Mouse (Mus musculus) hindbrain, embryonic 11.5 days (tissue): ENCODE results near the gene Vmn1r74. TPM values are rescaled to one million over a fixed set of nuclear protein-coding genes. Genes with fewer than 3 reads are reported as not detected.
"Not testable (repeated sequence)": the region's sequence is repeated elsewhere in the genome, so short reads cannot be mapped to it uniquely, and the experiment has no call there.

ENCODE experiments used
- ATAC-seq: fragments of 200-750 bp; cut with Nextera tagmentation; 2 replicates; pipeline ENCODE4 v1.8.0; 2017; ENCODE audit warnings: mild to moderate bottlenecking, moderate TSS enrichment, moderate library complexity; ENCODE audit not compliant: low FRiP score
- DNase-seq: peaks from one replicate; pipeline ENCODE4 v3.0.0-alpha.2; 2015; ENCODE audit warnings: low spot score
- H3K27ac ChIP-seq: fragments of 300-500 bp; sonication (generic); 2 replicates; pipeline ENCODE4 v1.5.1; 2014; ENCODE audit warnings: mild to moderate bottlenecking, low read depth, low read length
- H3K27me3 ChIP-seq: fragments of 300-500 bp; sonication (generic); 2 replicates; pipeline ENCODE4 v1.6.1; 2014; ENCODE audit warnings: mild to moderate bottlenecking, low read length, moderate library complexity, mixed read lengths; ENCODE audit not compliant: control insufficient read depth, insufficient read depth
- H3K36me3 ChIP-seq: fragments of 300-500 bp; sonication (generic); 2 replicates; pipeline ENCODE4 v1.6.1; 2014; ENCODE audit warnings: mild to moderate bottlenecking, low read length, moderate library complexity, mixed read lengths; ENCODE audit not compliant: control insufficient read depth, insufficient read depth
- H3K4me1 ChIP-seq: fragments of 300-500 bp; sonication (generic); replicated peaks from 2 replicates; pipeline ENCODE4 v1.6.1; 2014; ENCODE audit warnings: low read length, mixed read lengths; ENCODE audit not compliant: control insufficient read depth, insufficient read depth
- H3K4me2 ChIP-seq: fragments of 300-500 bp; sonication (generic); replicated peaks from 2 replicates; pipeline ENCODE4 v1.6.1; 2014; ENCODE audit warnings: mild to moderate bottlenecking, low read depth, low read length
- H3K4me3 ChIP-seq: fragments of 300-500 bp; sonication (generic); 2 replicates; pipeline ENCODE4 v1.5.1; 2014; ENCODE audit warnings: low read depth, low read length
- H3K9ac ChIP-seq: fragments of 300-500 bp; sonication (generic); 2 replicates; pipeline ENCODE4 v1.6.1; 2014; ENCODE audit warnings: low read depth, low read length
- H3K9me3 ChIP-seq: fragments of 300-500 bp; sonication (generic); 2 replicates; pipeline ENCODE4 v1.6.1; 2016; ENCODE audit warnings: low read length; ENCODE audit not compliant: control insufficient read depth
- WGBS: fragments of 180-500 bp; shearing (Covaris S2); extraction: QIAGEN DNeasy Blood & Tissue Kit; methylation state at CpG from one replicate; pipeline ENCODE4 v1.1.7; 2014; 5-methylcytosine and 5-hydroxymethylcytosine counted together
- polyA plus RNA-seq: library from polyadenylated mRNA; unstranded; fragments of >200 nt; fragmentation: Nextera tagmentation; extraction: Ambion mirVana; gene quantifications from 2 replicates; pipeline ENCODE4 v1.2.1, GENCODE M21; 2014

Gene Vmn1r74
- not detected in 2 replicates for polyA plus RNA-seq

GRCm38 (mm10) chr7:11833680-11834079, at the start of gene Vmn1r74:
Gene Vmn1r74 (plus strand): TSS chr7:11833980.
- ATAC-seq (no peak), DNase-seq (no peak)
- H3K4me3 ChIP-seq = no peak within 1 kb of the TSS
- 77% methylated on average over 2 of the region's 2 CpGs for WGBS
- H3K36me3 ChIP-seq = no peaks in the 10 kb centered on the region
- H3K9me3 ChIP-seq = no peaks in the 10 kb centered on the region; the same call in 1 of the 2 replicates
- no peak within 1 kb of the TSS for H3K4me2 ChIP-seq
- no peaks in the 10 kb centered on the region for H3K4me1 ChIP-seq
- no peak within 1 kb of the TSS for H3K27ac ChIP-seq
- no peaks in the 10 kb centered on the region for H3K27me3 ChIP-seq
- H3K9ac ChIP-seq = no peak within 1 kb of the TSS

- Histone ChIP-seq H3K4me2 (no peak overlapping the region), H3K27me3 (no peaks in the 10 kb centered on the region), H3K9me3 (no peaks in the 10 kb centered on the region), H3K4me3 (no peak overlapping the region), H3K4me1 (no peaks in the 10 kb centered on the region), H3K27ac (no peak overlapping the region), H3K36me3 (no peaks in the 10 kb centered on the region), H3K9ac (no peak overlapping the region)
- DNase-seq = no peak
- no peak for ATAC-seq
Observed at GRCm38 (mm10) chr7:11813751-11814150, 20.0 kb upstream of the Vmn1r74 start.

GRCm38 (mm10) chr7:11822166-11822565, 11.6 kb upstream of the Vmn1r74 start:
- Histone ChIP-seq H3K27ac (no peak overlapping the region), H3K4me1 (no peaks in the 10 kb centered on the region), H3K36me3 (no peaks in the 10 kb centered on the region), H3K27me3 (no peaks in the 10 kb centered on the region), H3K4me2 (no peak overlapping the region), H3K4me3 (no peak overlapping the region), H3K9ac (no peak overlapping the region), H3K9me3 (peaks cover 7% of the 10 kb centered on the region; the same call in 1 of the 2 replicates)
- WGBS = 92% methylated on average over 1 of the region's 1 CpGs
- DNase-seq = no peak
- ATAC-seq = no peak

GRCm38 (mm10) chr7:11823246-11823645, 10.5 kb upstream of the Vmn1r74 start:
- not testable (repeated sequence) for H3K36me3 ChIP-seq, H3K27me3 ChIP-seq, DNase-seq, H3K9me3 ChIP-seq, ATAC-seq, H3K27ac ChIP-seq, H3K9ac ChIP-seq, H3K4me2 ChIP-seq, H3K4me1 ChIP-seq, H3K4me3 ChIP-seq
- WGBS = 88% methylated on average over 9 of the region's 9 CpGs

GRCm38 (mm10) chr7:11874330-11874729, 40.5 kb downstream of the Vmn1r74 start, which contains the start of gene Vmn1r75:
Gene Vmn1r75 (plus strand): TSS chr7:11874630.
- Histone ChIP-seq H3K27ac (no peak within 1 kb of the TSS), H3K36me3 (no peaks in the 10 kb centered on the region), H3K4me1 (no peaks in the 10 kb centered on the region), H3K9me3 (no peaks in the 10 kb centered on the region), H3K9ac (no peak within 1 kb of the TSS), H3K27me3 (no peaks in the 10 kb centered on the region), H3K4me2 (no peak within 1 kb of the TSS), H3K4me3 (no peak within 1 kb of the TSS)
- ATAC-seq (no peak), DNase-seq (no peak)

Other genes starting within 250 kb of the Vmn1r74 start
- gene Zscan4-ps3, start 224.7 kb upstream of the Vmn1r74 start, polyA plus RNA-seq = not detected in 2 replicates
- not detected in 2 replicates for gene Vmn1r72, start 153.8 kb upstream of the Vmn1r74 start, polyA plus RNA-seq
- gene Vmn1r73, start 103.7 kb upstream of the Vmn1r74 start, polyA plus RNA-seq = not detected in 2 replicates
- gene Vmn1r75, start 40.6 kb downstream of the Vmn1r74 start, polyA plus RNA-seq = not detected in 2 replicates
- not detected in 2 replicates for gene Vmn1r76, start 104.2 kb downstream of the Vmn1r74 start, polyA plus RNA-seq
- gene Vmn1r77, start 202.8 kb downstream of the Vmn1r74 start, polyA plus RNA-seq = not detected in 2 replicates